Mouse (Mus musculus): Measurements from ENCODE around the gene Sppl2c.

DNA sequence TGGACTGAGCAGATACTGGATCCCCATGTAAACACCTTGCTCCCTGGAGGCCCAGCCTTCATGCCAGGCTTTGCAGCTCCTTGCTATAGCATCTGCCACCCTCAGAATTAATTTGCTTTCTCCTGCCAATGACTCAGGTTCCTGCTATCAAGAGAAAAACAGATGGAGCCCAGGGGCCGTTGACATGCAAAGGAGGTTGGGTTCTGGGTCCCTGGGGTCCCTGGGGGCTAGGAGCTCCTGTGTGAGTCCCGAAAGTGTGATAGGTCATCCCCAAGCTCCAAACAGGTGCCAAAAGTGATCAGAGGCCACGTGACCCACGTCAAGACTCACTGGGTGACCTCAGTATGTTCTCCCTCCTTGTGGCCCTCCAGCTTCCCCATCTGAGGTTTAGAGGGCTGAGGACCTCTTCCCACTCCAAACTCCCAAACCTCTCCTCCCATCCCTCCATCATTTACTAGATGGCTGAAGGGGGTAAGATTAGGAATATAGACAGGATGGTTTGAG is 26.3 kb upstream of the Sppl2c start:
- TF ChIP-seq CTCF (IDR thresholded peaks at IDR 0.05; ENCODE audit: low read depth, low read length) (no peak), POLR2A (IDR thresholded peaks at IDR 0.05; ENCODE audit: insufficient read depth, low read length) (no peak), EP300 (IDR thresholded peaks at IDR 0.05; ENCODE audit: insufficient read depth, low read depth, low read length) (no peak)
